Mouse (Mus musculus) frontal cortex, postnatal 25 days (tissue): Measurements from ENCODE around the gene 2310022A10Rik.
"Not testable (repeated sequence)": the region's sequence is repeated elsewhere in the genome, so short reads cannot be mapped to it uniquely, and the experiment has no call there.

ENCODE experiments used
- DNase-seq, 2 experiments: peaks; one replicate each; pipeline ENCODE4 v3.0.0; 2022; ENCODE audit warnings: low spot score in 2 of 2

The 2310022A10Rik gene

GRCm38 (mm10) chr7:27612940-27613339, 59.9 kb downstream of the 2310022A10Rik start:
- DNase-seq, result no peak

GRCm38 (mm10) chr7:27613751-27614499, 60.9 kb downstream of the 2310022A10Rik start:
- DNase-seq, result no peak

GRCm38 (mm10) chr7:27621028-27621427, 68.0 kb downstream of the 2310022A10Rik start:
- DNase-seq, result no peak

GRCm38 (mm10) chr7:27622234-27622633, 69.2 kb downstream of the 2310022A10Rik start:
- DNase-seq, result no peak

GRCm38 (mm10) chr7:27624967-27625366, 71.9 kb downstream of the 2310022A10Rik start:
- DNase-seq, result no peak

GRCm38 (mm10) chr7:27627707-27628106, 74.7 kb downstream of the 2310022A10Rik start:
- DNase-seq, result no peak

GRCm38 (mm10) chr7:27628190-27628589, 75.2 kb downstream of the 2310022A10Rik start:
- DNase-seq, result no peak

GRCm38 (mm10) chr7:27628816-27629215, 75.8 kb downstream of the 2310022A10Rik start:
- not testable (repeated sequence) for DNase-seq

- DNase-seq, result no peak
Observed at GRCm38 (mm10) chr7:27631439-27631838, 78.4 kb downstream of the 2310022A10Rik start.
